Mouse (Mus musculus): ENCODE measurements around the gene Ccl11.

DNA sequence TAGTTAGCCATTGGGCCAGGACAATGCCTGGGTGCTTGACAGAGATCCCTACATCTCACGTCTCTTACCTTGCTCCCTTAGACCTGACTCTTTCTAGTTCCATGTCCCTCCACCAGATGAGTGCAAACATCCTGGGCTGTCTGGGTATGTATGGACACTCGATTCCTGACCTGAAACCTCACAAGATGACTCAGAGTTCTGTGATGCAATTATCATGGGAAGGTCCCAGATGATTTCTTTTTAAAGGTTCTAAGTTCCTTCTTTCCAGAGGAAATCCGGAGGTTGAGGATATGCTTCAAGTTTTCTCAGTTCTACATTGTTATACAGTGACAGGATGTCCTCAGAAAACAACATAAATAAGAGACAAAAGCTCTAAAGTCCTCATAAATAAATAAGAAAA is 23.2 kb downstream of the Ccl11 start:
- TF ChIP-seq CTCF (IDR thresholded peaks at IDR 0.05; ENCODE audit: borderline replicate concordance, insufficient read depth, low read depth, low read length) (no peak), POLR2A (IDR thresholded peaks at IDR 0.05; ENCODE audit: borderline replicate concordance, insufficient read depth, low read length) (no peak)
